Mouse (Mus musculus): ENCODE measurements around the gene Sox13.

The Sox13 gene

GRCm38 (mm10) chr1:133406614-133407013 is 17.6 kb downstream of the Sox13 start:
- peaks cover 6% of the 10 kb centered on the region; the same call in 1 of the 2 replicates for H3K9me3 ChIP-seq (ENCODE audit: low read length)
- no peaks in the 10 kb centered on the region for H3K27me3 ChIP-seq (ENCODE audit: insufficient read depth, low read length)
- H3K4me1 ChIP-seq (replicated peaks; ENCODE audit: low read depth, low read length) = peaks cover 69% of the 10 kb centered on the region
- 0 out of 2 replicates have a peak, but pooled peaks cover 16% of the 10 kb centered on the region for H3K36me3 ChIP-seq (ENCODE audit: insufficient read depth, low read length)
- TF ChIP-seq POU5F1 (IDR thresholded peaks at IDR 0.05; ENCODE audit: borderline replicate concordance, low read length) (no peak), NANOG (IDR thresholded peaks at IDR 0.05; ENCODE audit: borderline replicate concordance, low read length) (no peak), CTCF (conservative IDR thresholded peaks at IDR 0.05; ENCODE audit: low read length) (no peak)
- no peak overlapping the region for H3K4me3 ChIP-seq (replicated peaks; ENCODE audit: low read length)

DNA sequence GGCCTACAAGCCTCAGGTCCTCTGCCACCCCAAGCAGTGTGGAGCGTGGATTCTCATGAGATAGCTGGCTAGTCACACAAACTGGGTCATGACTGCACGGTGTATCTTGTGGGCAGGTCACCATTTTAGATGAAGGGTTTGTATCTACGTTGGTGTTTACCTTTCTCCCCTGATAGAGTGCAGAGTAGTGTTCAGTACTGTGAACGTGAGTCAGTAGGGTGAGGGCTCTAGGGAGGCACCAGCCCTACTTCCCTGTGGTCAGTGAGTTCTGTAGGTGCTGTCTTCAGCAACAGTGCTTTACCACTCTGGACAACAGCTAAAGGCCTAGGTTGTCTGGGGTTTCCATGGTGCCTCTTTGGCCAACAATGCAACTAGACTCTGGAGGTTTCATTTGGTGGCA is 20.2 kb downstream of the Sox13 start:
- peaks cover 20% of the 10 kb centered on the region; the same call in 1 of the 2 replicates for H3K27me3 ChIP-seq (ENCODE audit: insufficient read depth, low read length)
- H3K9me3 ChIP-seq (ENCODE audit: low read length) = peaks cover 6% of the 10 kb centered on the region; the same call in 1 of the 2 replicates
- TF ChIP-seq CTCF (conservative IDR thresholded peaks at IDR 0.05; ENCODE audit: low read length) (no peak), POU5F1 (IDR thresholded peaks at IDR 0.05; ENCODE audit: borderline replicate concordance, low read length) (no peak), NANOG (IDR thresholded peaks at IDR 0.05; ENCODE audit: borderline replicate concordance, low read length) (no peak)
- H3K4me3 ChIP-seq (replicated peaks; ENCODE audit: low read length) = no peak overlapping the region
- peaks cover 65% of the 10 kb centered on the region for H3K4me1 ChIP-seq (replicated peaks; ENCODE audit: low read depth, low read length)
- H3K36me3 ChIP-seq (ENCODE audit: insufficient read depth, low read length) = 0 out of 2 replicates have a peak, but pooled peaks cover 11% of the 10 kb centered on the region

- Histone ChIP-seq H3K4me3 (replicated peaks; ENCODE audit: low read length) (0 out of 2 replicates have a peak overlapping the region, but pooled peaks have one; percentile 23), H3K4me1 (replicated peaks; ENCODE audit: low read depth, low read length) (peaks cover 76% of the 10 kb centered on the region), H3K36me3 (ENCODE audit: insufficient read depth, low read length) (0 out of 2 replicates have a peak, but pooled peaks cover 1% of the 10 kb centered on the region), H3K27me3 (ENCODE audit: insufficient read depth, low read length) (peaks cover 21% of the 10 kb centered on the region; the same call in 1 of the 2 replicates), H3K9me3 (ENCODE audit: low read length) (no peaks in the 10 kb centered on the region)
- no peak for TF ChIP-seq NANOG (IDR thresholded peaks at IDR 0.05; ENCODE audit: borderline replicate concordance, low read length)
- TF ChIP-seq CTCF (conservative IDR thresholded peaks at IDR 0.05; ENCODE audit: low read length) = no peak
- TF ChIP-seq POU5F1 (IDR thresholded peaks at IDR 0.05; ENCODE audit: borderline replicate concordance, low read length) = no peak
These were observed 24.0 kb downstream of the Sox13 start for GRCm38 (mm10) chr1:133400014-133400725.

DNA sequence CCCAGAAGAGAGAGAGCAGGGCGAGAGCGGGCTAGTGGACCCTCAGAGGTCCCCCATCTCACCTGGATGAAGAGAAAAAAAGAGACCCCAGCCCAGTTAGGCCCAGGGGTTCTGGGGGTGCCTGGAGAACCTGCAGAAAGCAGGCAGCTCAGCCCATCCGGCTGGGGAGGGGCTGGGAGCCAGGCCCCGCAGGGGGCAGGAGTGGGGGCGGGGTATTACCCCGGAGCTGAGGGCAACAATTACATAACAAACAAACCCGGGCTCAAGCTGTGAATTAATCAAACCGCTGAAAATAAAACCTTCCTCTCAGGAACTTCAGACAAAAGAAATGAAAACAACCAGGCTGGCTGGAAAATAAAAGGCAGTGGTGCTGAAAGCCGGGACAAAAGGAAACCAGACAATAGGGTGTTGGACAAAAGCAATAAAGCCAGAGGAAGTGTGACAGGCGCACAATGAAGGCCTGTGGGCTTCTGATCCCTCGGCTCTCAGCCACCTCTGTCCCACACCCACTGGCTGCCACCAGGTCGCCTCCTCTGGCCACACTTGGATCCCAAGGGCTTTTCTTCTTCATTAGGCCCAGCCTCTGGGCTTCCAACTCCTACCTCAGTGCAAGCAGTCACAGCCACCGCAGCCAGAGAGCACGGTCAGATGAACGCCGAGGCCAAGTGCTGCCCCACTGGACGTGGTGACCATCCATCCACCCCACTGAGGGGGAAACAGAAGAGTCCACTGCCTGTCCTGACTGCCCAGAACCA is 26.5 kb downstream of the Sox13 start:
- H3K4me3 ChIP-seq (replicated peaks; ENCODE audit: low read length) = peak overlapping the region; percentile 69
- H3K27me3 ChIP-seq (ENCODE audit: insufficient read depth, low read length) = peaks cover 21% of the 10 kb centered on the region; the same call in 1 of the 2 replicates
- peaks cover 2% of the 10 kb centered on the region; the same call in 1 of the 2 replicates for H3K36me3 ChIP-seq (ENCODE audit: insufficient read depth, low read length)
- H3K9me3 ChIP-seq (ENCODE audit: low read length) = no peaks in the 10 kb centered on the region
- peaks cover 91% of the 10 kb centered on the region for H3K4me1 ChIP-seq (replicated peaks; ENCODE audit: low read depth, low read length)
- TF ChIP-seq NANOG (IDR thresholded peaks at IDR 0.05; ENCODE audit: borderline replicate concordance, low read length) (peak; percentile 96), POU5F1 (IDR thresholded peaks at IDR 0.05; ENCODE audit: borderline replicate concordance, low read length) (peak; percentile 86), CTCF (conservative IDR thresholded peaks at IDR 0.05; ENCODE audit: low read length) (no peak)

- Histone ChIP-seq H3K4me3 (replicated peaks; ENCODE audit: low read length) (peak overlapping the region; percentile 32; the same call in 1 of the 2 replicates), H3K4me1 (replicated peaks; ENCODE audit: low read depth, low read length) (peaks cover 90% of the 10 kb centered on the region), H3K27me3 (ENCODE audit: insufficient read depth, low read length) (peaks cover 21% of the 10 kb centered on the region; the same call in 1 of the 2 replicates), H3K36me3 (ENCODE audit: insufficient read depth, low read length) (peaks cover 5% of the 10 kb centered on the region; the same call in 1 of the 2 replicates), H3K9me3 (ENCODE audit: low read length) (no peaks in the 10 kb centered on the region)
- TF ChIP-seq NANOG (IDR thresholded peaks at IDR 0.05; ENCODE audit: borderline replicate concordance, low read length) (no peak), POU5F1 (IDR thresholded peaks at IDR 0.05; ENCODE audit: borderline replicate concordance, low read length) (no peak), CTCF (conservative IDR thresholded peaks at IDR 0.05; ENCODE audit: low read length) (no peak)
These were observed 27.1 kb downstream of the Sox13 start for GRCm38 (mm10) chr1:133397094-133397482.

DNA sequence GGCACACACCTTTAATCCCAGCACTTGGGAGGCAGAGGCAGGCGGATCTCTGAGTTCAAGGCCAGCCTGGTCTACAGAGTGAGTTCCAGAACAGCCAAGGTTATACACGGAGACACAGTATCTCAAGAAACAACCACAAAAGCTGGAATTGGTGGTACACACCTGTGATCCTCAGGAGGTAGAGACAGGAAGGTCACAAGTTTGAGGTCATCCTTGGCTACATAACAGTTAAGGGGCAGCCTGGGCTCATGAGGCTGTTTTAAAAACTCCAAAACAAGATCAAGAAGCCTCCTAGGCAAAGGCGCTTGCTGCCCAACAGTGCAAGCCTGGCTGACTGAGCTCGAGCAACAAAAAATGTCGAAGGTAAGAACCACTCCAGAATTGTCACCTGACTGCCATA is 27.5 kb downstream of the Sox13 start:
- peaks cover 8% of the 10 kb centered on the region for H3K36me3 ChIP-seq (ENCODE audit: insufficient read depth, low read length)
- H3K9me3 ChIP-seq (ENCODE audit: low read length) = no peaks in the 10 kb centered on the region
- peaks cover 92% of the 10 kb centered on the region for H3K4me1 ChIP-seq (replicated peaks; ENCODE audit: low read depth, low read length)
- H3K4me3 ChIP-seq (replicated peaks; ENCODE audit: low read length) = peak overlapping the region; percentile 32; the same call in 1 of the 2 replicates
- peaks cover 21% of the 10 kb centered on the region; the same call in 1 of the 2 replicates for H3K27me3 ChIP-seq (ENCODE audit: insufficient read depth, low read length)
- TF ChIP-seq POU5F1 (IDR thresholded peaks at IDR 0.05; ENCODE audit: borderline replicate concordance, low read length) (no peak), CTCF (conservative IDR thresholded peaks at IDR 0.05; ENCODE audit: low read length) (no peak), NANOG (IDR thresholded peaks at IDR 0.05; ENCODE audit: borderline replicate concordance, low read length) (no peak)

DNA sequence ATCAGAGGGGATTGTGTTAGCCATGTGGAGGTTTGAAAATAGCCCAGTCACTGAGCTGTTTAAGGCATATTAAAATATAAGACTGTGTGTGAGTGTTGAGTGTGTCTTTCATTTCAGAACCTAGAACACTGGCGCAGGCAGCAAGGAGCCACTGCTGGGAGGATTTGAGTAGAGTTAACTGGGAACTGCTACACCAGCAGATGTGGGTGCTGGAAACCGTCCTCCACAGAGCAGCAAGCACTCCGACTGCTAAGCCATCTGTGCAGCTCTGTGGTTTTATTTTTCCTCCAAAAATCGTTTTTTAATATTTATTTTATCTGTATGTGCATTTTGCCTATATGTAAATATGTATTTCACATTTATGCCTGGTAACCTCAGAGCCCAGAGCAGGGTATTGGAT is 29.5 kb downstream of the Sox13 start:
- Histone ChIP-seq H3K4me3 (replicated peaks; ENCODE audit: low read length) (peak overlapping the region; percentile 11; the same call in 1 of the 2 replicates), H3K36me3 (ENCODE audit: insufficient read depth, low read length) (peaks cover 27% of the 10 kb centered on the region), H3K4me1 (replicated peaks; ENCODE audit: low read depth, low read length) (peaks cover 95% of the 10 kb centered on the region), H3K9me3 (ENCODE audit: low read length) (no peaks in the 10 kb centered on the region), H3K27me3 (ENCODE audit: insufficient read depth, low read length) (peaks cover 6% of the 10 kb centered on the region; the same call in 1 of the 2 replicates)
- TF ChIP-seq CTCF (conservative IDR thresholded peaks at IDR 0.05; ENCODE audit: low read length) = no peak

Data from E14TG2a.4 (cell line).